Mouse (Mus musculus) thymus, postnatal 36 days (tissue): ENCODE measurements around the gene Mzf1.
"Not testable (repeated sequence)": the region's sequence is repeated elsewhere in the genome, so short reads cannot be mapped to it uniquely, and the experiment has no call there.

Experiments used
- DNase-seq, 2 experiments: peaks; one replicate each; pipeline ENCODE4 v3.0.0; 2022; ENCODE audit warnings: mixed read lengths in 2 of 2

The Mzf1 gene

GRCm38 (mm10) chr7:13054287-13055010 lies at the start of gene Mzf1:
Gene Mzf1 (minus strand): TSS chr7:13054764.
- DNase-seq, result peak; percentile 91 to 94

DNA sequence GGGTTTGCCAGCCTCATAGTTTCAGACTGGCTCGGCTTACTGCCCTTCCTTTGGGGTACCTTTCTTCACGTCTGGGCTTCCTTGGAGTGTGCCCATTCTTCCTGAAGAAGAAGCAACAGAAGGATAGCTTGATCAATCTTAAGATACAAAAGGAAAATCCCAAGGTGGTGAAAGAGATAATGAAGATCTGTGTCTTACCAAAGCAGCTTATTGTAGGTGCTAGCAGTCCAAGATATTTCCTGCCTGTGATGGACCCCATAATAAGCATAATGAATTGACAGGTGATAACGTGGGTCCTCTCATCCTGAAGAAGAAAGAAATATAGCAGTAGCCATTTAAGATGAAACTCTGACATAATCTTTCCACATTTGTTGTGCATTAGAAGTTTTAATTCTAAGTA lies 40.5 kb upstream of the Mzf1 start, which contains the start of gene Vmn1r85:
Vmn1r85 (minus strand) TSS at position 101 of the 400 bp plus-strand sequence.
- DNase-seq, result no peak

- no peak for DNase-seq
Measured at GRCm38 (mm10) chr7:13072293-13072692, 17.7 kb upstream of the Mzf1 start.

GRCm38 (mm10) chr7:13063399-13063798 lies 8.8 kb upstream of the Mzf1 start:
- DNase-seq, result not testable (repeated sequence)

- DNase-seq, result no peak
Measured at GRCm38 (mm10) chr7:13059536-13059935, 5.0 kb upstream of the Mzf1 start.

- DNase-seq, result no peak
Measured at GRCm38 (mm10) chr7:13056913-13057700, 2.5 kb upstream of the Mzf1 start.

DNA sequence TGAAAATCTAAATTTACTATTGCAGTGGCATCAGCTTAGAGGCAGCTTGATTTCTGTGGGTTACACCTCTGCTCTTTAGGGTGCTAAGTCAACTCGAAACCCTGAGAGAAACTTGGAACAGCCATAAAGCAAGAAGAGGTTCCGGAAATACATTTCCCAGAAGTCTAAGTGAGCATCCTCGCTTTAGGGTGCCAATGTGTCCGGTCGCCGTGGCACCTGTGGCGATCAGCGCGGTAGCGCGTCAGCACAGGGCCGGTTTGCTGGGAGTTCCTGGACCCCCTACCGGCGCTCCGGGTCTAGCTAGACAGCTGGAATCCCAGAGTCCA lies 640 bp downstream of the Mzf1 start:
- DNase-seq, result no peak

DNA sequence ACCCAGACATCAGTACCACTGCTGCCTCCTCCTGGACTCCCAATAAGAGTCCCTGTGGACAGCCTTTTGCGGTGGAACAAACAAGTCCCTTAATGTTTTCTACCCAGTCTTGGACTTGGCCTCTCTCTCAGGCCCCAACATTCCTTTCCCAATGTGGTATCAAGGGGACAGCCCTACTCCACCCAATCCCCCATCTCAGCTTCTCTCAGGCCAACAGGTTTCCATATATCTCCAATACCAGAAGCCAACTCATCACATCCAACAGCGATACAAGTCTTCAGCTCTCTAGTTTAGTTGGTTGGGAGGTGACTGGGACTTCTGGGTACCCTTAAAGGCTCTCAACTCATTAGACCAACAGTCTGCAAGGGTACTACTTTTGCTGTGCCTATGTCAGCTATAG lies 1.1 kb downstream of the Mzf1 start:
- DNase-seq, result no peak

GRCm38 (mm10) chr7:13053001-13053400 lies 1.6 kb downstream of the Mzf1 start:
- no peak for DNase-seq

- DNase-seq, result peak; percentile 39 to 59
Measured at GRCm38 (mm10) chr7:13046084-13046483, 8.5 kb downstream of the Mzf1 start.

DNA sequence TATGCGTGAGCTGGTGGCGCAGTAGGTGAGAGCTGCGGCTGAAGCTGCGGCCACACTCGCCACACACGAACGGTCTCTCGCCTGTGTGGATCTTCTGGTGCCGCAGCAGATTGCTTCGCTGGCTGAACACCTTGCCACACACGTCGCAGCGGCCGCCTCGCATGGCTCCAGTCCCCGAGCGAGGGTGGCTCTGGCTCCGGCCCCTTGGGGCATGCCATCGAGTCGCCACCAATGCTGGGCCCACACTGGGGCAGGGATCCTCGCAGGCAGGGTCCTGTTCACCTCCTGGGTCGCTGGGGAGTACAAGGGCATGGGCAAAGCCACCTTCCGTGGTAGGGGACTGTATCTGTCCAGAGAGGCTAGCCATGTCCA lies 10.3 kb downstream of the Mzf1 start:
- no peak for DNase-seq

DNA sequence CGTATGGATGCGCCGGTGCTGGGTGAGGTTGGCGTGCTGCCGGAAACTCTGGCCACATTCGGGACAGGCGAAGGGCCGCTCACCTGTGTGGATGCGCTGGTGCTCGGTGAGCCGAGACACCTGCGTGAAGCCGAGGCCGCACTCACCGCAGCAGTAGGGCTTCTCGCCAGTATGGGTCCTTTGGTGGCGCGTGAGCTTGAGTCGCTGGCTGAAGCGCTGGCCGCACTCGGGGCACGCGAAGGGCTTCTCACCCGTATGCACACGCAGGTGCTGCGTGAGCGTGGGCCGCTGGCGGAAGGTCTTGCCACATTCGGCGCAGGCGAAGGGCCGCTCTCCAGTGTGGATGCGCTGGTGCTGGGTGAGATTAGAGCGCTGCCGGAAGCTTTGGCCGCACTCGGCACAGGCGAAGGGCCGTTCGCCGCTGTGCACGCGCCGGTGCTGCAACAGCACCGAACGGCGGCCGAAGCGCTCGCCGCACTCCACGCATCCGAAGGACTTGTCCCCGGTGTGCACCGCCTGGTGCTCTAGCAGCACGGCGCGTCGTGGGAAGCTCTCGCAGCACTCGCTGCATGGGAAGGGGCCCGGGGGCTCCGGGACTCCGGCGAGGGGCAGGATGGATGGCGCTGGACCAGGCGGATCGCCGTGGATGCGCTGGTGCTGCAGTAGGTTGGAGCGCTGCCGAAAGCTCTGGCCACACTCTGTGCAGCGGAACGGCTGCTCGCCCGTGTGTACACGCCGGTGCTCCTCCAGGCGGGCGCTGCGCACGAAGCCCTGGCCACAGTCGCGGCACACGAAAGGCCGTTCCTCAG lies 10.9 kb downstream of the Mzf1 start:
- no peak for DNase-seq

GRCm38 (mm10) chr7:13043120-13043444 lies 11.5 kb downstream of the Mzf1 start:
- no peak for DNase-seq

- no peak for DNase-seq
Measured at GRCm38 (mm10) chr7:13042511-13042910, 12.1 kb downstream of the Mzf1 start.

DNA sequence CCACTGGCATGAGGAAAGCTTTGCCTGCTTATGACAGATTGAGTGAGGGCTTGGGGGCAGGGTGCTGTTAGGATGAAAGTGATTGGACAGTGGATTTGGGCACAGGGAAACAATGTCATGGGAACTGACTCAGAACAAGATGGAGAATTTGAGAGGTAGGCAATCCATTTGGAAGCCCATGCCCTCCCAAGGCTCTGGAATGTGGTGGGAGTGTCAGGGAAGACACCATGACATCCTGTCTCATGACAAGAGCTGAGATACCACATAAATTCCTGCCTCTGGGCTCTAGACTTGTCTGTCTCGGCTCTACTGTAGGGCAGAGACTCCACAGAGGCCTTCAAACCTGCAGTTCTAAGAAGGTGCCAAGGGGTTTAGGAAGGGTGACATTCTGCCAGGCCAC lies 13.3 kb downstream of the Mzf1 start:
- DNase-seq, result no peak

DNA sequence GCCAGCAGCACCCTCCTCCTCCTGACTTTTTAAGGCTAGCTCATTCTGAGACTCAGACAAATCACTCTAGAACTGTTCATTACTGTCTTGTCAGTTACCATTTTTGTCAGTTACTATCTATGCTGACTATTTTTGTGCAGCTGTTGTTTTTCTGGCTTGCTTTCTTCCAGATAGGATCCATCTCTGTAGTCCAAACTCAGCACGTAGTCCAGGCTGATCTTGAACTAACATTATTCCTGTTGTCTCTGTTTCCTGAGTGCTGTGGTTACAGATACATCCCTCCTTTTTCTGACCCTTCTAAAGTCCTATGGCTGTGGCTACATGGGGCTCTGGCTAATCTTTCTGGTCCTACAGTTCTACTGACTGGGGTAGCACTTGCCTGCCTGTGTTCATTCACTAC lies 15.4 kb downstream of the Mzf1 start:
- DNase-seq, result no peak

GRCm38 (mm10) chr7:13038621-13039169 lies 15.9 kb downstream of the Mzf1 start:
- DNase-seq, result peak in 1 of 2 experiments; percentile 15

GRCm38 (mm10) chr7:13037901-13038555 lies 16.5 kb downstream of the Mzf1 start, which contains the start of gene Ube2m:
Gene Ube2m (minus strand): TSS chr7:13038275.
- DNase-seq, result peak; percentile 99

DNA sequence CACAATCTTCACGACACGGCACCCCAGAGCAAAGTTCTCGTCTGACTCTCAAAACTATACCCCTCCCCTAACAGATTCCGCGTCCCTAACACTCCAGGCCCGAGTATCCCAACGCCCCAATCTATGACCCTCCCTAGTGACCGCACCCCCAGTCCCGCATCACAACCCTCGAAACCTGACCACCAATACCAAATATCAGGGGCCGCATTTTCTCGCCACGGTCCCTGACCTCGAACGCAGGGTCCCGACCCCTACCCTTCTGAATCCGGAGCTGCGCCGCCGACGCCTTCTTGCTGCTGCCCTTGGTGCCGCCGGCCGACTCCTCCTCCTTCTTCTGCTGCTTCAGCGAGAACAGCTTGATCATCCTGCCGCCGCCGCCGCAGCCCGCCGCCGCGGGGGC lies 17.2 kb downstream of the Mzf1 start:
- no peak for DNase-seq

DNA sequence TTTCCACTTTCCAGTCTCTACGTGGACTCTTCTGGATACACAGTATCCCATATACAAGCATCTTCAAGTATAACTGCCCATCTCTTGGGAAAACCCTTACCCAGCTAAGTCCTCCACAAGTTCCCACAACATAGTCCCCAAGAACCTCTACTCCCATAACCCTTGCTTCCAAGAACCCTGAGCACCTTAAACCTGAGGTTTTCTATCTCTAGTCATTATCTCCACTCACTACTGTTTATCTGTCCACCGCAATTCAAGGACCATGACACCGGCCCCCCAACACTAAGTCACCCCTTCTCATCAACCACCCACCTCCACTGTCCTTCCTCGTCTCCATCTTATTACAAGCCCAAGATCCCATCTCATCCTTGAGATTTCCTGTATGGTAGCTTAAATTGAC lies 17.8 kb downstream of the Mzf1 start:
- DNase-seq, result no peak

GRCm38 (mm10) chr7:13035211-13035855 lies 19.2 kb downstream of the Mzf1 start:
- DNase-seq, result peak in 1 of 2 experiments; percentile 60
